Mouse (Mus musculus) hindbrain, postnatal 0 days (tissue): ENCODE measurements at regions not wholly inside any gene's neighbourhood (a gene's known extent, or its start where the extent isn't known, plus 50 kb on each side); places are given as distances from the start of the nearest gene placed in this dataset.

ENCODE experiments used
- ATAC-seq: fragments of 200-750 bp; cut with Nextera tagmentation; 2 replicates; pipeline ENCODE4 v1.8.0; 2017; ENCODE audit warnings: mild to moderate bottlenecking, moderate TSS enrichment, moderate library complexity
- DNase-seq: peaks from one replicate; pipeline ENCODE4 v3.0.0-alpha.2; 2015; ENCODE audit warnings: low spot score
- H3K27ac ChIP-seq: fragments of 300-500 bp; sonication (generic); 2 replicates; pipeline ENCODE4 v1.5.1; 2014; ENCODE audit warnings: mild to moderate bottlenecking
- H3K27me3 ChIP-seq: fragments of 300-500 bp; sonication (generic); 2 replicates; pipeline ENCODE4 v1.6.1; 2014; ENCODE audit warnings: low read length, mixed read lengths; ENCODE audit not compliant: insufficient read depth
- H3K36me3 ChIP-seq: fragments of 300-500 bp; sonication (generic); 2 replicates; pipeline ENCODE4 v1.6.1; 2014; ENCODE audit warnings: low read length, mixed read lengths; ENCODE audit not compliant: insufficient read depth
- H3K4me1 ChIP-seq: fragments of 300-500 bp; sonication (generic); 2 replicates; pipeline ENCODE4 v1.6.1; 2014; ENCODE audit warnings: antibody characterized with exemption, low read length, mixed read lengths; ENCODE audit not compliant: insufficient read depth
- H3K4me2 ChIP-seq: fragments of 300-500 bp; sonication (generic); 2 replicates; pipeline ENCODE4 v1.6.1; 2014; ENCODE audit warnings: low read depth, mild to moderate bottlenecking, low read length, moderate library complexity, mixed read lengths
- H3K4me3 ChIP-seq: fragments of 300-500 bp; sonication (generic); 2 replicates; pipeline ENCODE4 v1.5.1; 2014; ENCODE audit warnings: low read length
- H3K9ac ChIP-seq: fragments of 300-500 bp; sonication (generic); replicated peaks from 2 replicates; pipeline ENCODE4 v1.6.1; 2014; ENCODE audit warnings: mild to moderate bottlenecking, low read length, moderate library complexity, mixed read lengths
- H3K9me3 ChIP-seq: fragments of 300-500 bp; sonication (generic); 2 replicates; pipeline ENCODE4 v1.6.1; 2016; ENCODE audit warnings: low read length, mixed read lengths
- CTCF ChIP-seq: IDR thresholded peaks from 2 replicates; pipeline ENCODE4 v1.5.1; 2016; ENCODE audit warnings: antibody characterized with exemption, control low read depth, low read depth
- WGBS: fragments of 180-500 bp; shearing (Covaris S2); extraction: QIAGEN DNeasy Blood & Tissue Kit; methylation state at CpG from one replicate; pipeline ENCODE4 v1.1.7; 2014; 5-methylcytosine and 5-hydroxymethylcytosine counted together

DNA sequence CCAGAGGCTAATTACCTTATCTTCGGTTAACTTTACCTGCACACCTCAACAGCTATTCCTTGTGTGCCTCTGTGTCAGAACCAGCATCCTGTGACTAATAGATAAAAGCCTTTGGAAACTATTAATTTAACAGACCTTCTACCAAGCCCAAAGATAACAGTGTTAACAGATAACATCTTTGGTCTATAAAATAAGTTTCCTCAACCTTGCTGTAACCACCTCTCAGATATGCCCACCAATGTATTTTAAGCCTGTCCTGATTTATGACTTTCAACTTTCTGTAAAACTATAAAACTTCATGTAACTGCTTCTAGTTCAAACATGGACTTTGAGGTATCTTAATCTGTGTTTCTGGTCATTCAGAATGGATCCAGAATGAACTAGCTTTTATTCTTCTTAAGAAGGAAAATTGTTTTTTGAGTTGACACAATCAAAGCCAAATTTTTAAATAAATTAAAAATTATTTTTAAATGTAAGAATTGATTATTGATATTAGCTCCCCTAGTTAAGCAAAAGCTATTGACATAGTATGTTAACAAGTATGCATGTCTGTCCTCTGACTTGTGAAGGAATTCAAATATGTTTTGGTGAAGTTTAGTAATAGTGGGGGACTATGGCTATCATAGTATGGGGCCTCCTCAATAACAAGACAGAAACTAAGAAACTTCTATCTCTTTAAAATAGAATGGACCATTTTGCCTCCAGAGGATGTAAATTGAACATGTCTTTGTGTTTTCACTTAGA lies 238.7 kb upstream of the Marcks start:
- 0 out of 2 replicates have a peak, but pooled peaks have one; percentile 9 for ATAC-seq
- Histone ChIP-seq H3K9me3 (no peaks in the 10 kb centered on the region), H3K36me3 (no peaks in the 10 kb centered on the region), H3K27me3 (no peaks in the 10 kb centered on the region), H3K4me1 (no peaks in the 10 kb centered on the region), H3K9ac (no peak overlapping the region), H3K27ac (no peak overlapping the region), H3K4me3 (no peak overlapping the region), H3K4me2 (no peak overlapping the region)
- TF ChIP-seq CTCF, result no peak
- no peak for DNase-seq
- 81% methylated on average over 1 of the region's 1 CpGs for WGBS

DNA sequence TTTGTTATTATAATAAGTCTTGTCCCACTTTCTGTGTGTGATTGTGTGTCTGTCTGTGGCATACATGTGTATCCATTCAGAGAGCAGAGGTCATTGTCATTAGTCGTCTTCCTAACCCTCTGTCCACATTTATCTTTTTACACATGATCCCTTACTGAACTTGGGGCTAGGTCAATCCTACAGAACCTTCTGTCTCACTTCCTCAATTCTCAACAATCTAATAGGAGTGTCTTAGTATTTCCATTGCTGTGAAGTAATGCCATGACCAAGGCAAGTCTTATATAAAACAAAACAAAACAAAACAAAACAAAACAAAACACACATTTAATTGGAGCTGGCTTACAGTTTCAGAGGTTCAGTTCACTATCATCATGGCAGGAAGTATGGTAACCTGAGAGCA lies 237.5 kb upstream of the Marcks start:
- WGBS, result 85% methylated on average over 1 of the region's 1 CpGs
- no peaks in the 10 kb centered on the region for H3K9me3 ChIP-seq
- no peaks in the 10 kb centered on the region for H3K36me3 ChIP-seq
- no peak for ATAC-seq
- H3K27ac ChIP-seq, result no peak overlapping the region
- no peak overlapping the region for H3K4me3 ChIP-seq
- no peak overlapping the region for H3K4me2 ChIP-seq
- no peak for DNase-seq
- H3K4me1 ChIP-seq, result no peaks in the 10 kb centered on the region
- TF ChIP-seq CTCF, result no peak
- H3K9ac ChIP-seq, result no peak overlapping the region
- no peaks in the 10 kb centered on the region for H3K27me3 ChIP-seq

DNA sequence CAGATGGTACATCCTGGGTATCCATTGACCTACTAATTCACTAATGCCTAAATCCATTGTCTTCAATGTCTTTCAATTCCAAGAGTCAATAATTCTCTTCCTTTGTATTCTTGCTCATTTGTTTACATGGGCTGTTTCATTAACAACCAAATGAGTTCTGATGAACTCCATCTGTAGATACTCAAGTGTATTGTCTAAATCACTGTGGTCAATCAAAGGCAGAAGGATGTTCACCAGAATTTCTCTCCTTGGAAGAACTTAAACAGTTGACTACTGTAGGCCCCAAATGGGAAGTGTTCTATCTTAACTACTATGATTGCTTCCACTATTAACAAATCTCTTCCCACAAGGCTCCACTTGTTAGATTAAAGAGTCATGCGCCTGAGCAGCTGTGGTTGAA lies 236.9 kb upstream of the Marcks start:
- WGBS, result 94% methylated on average over 1 of the region's 1 CpGs
- Histone ChIP-seq H3K36me3 (no peaks in the 10 kb centered on the region), H3K4me1 (no peaks in the 10 kb centered on the region)

DNA sequence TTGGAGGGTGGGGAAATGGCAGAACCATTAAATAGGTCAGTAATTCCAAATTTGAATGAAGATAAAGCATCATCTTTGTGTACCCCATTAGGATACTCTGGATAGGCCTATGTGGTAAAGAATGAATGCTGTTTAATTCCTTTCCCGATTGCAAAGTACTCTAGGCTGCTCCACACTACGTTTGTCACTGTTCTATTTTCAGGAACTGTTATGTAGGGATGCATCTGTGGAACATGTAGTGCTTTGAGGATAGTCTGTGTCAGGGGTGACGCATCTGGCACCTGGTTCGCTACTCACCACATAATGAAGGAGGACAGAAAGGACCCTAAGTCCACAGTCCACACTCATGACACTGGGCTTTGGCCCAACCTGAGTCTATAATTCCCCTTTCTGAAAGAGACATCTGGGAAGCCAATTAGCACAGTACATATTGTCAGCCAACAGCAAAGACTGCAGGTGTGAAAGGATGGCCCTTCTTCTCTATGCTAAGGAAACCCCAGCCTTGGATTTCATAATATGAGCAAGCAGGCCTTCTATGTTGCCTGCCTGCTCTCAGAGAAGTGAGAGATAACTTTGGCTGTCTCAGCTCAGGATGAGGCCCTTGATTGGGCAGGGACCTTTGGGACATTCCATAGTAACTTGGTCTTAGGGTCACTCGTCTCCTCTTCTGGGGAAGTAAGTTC lies 230.4 kb upstream of the Marcks start:
- 88% methylated on average over 5 of the region's 5 CpGs for WGBS
- no peak for TF ChIP-seq CTCF
- H3K9ac ChIP-seq, result no peak overlapping the region
- ATAC-seq, result no peak
- H3K36me3 ChIP-seq, result no peaks in the 10 kb centered on the region
- no peak overlapping the region for H3K4me2 ChIP-seq
- no peaks in the 10 kb centered on the region for H3K4me1 ChIP-seq
- H3K27ac ChIP-seq, result no peak overlapping the region
- DNase-seq, result no peak
- no peaks in the 10 kb centered on the region for H3K27me3 ChIP-seq
- H3K4me3 ChIP-seq, result no peak overlapping the region
- H3K9me3 ChIP-seq, result no peaks in the 10 kb centered on the region

More for the DNA sequence above, 236.9 kb upstream of the Marcks start:
- Histone ChIP-seq H3K27me3 (no peaks in the 10 kb centered on the region), H3K4me2 (no peak overlapping the region), H3K9me3 (no peaks in the 10 kb centered on the region), H3K4me3 (no peak overlapping the region), H3K9ac (no peak overlapping the region), H3K27ac (no peak overlapping the region)
- TF ChIP-seq CTCF, result no peak
- DNase-seq, result no peak
- ATAC-seq, result no peak

DNA sequence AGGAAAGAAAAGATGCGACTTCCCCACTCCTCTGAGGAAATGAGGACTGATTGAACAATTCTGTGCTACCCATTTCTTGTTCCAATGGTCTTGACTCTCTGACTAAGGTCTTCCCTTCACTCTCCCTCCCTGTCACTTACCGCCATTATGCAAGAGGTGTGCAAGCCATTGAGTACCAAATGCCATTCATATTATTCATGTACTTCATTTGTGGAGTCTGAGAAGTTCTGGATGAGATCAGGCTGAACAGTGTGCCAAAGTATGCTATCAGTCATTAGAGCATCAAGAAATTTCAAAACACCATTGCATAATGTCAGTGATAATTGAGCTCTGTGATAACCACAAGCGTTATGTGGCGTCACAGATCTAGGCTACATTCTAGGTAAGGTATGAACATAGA lies 229.1 kb upstream of the Marcks start:
- no peaks in the 10 kb centered on the region for H3K36me3 ChIP-seq
- no peak overlapping the region for H3K9ac ChIP-seq
- ATAC-seq (no peak), DNase-seq (no peak)
- no peak for TF ChIP-seq CTCF
- WGBS, result 96% methylated on average over 4 of the region's 4 CpGs
- no peaks in the 10 kb centered on the region for H3K27me3 ChIP-seq
- no peak overlapping the region for H3K4me2 ChIP-seq
- no peaks in the 10 kb centered on the region for H3K9me3 ChIP-seq
- H3K27ac ChIP-seq, result no peak overlapping the region
- no peak overlapping the region for H3K4me3 ChIP-seq
- H3K4me1 ChIP-seq, result no peaks in the 10 kb centered on the region

DNA sequence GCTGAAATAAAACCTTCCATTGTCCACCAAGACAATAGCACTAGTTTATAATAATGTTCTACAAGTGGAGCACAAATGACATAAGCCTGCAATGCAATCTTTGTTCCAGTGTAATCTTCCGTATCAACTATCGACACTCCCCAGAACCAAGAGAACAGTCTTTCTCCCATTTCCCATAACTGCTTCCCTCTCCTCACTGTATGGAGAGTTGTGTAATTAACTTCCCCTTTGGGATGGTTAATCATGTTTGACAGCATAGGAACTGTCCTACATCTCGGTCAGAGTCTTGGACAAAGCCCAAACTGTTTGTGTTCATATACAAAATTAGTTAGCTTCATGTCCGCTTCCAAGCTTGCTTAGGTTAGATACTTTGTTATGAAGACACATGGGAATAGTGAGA lies 225.8 kb upstream of the Marcks start:
- Histone ChIP-seq H3K27me3 (no peaks in the 10 kb centered on the region), H3K4me1 (no peaks in the 10 kb centered on the region), H3K36me3 (no peaks in the 10 kb centered on the region), H3K27ac (no peak overlapping the region), H3K4me2 (no peak overlapping the region), H3K9ac (no peak overlapping the region), H3K9me3 (no peaks in the 10 kb centered on the region), H3K4me3 (no peak overlapping the region)
- DNase-seq, result peak; percentile 22
- 46% methylated on average over 4 of the region's 4 CpGs for WGBS
- no peak for ATAC-seq
- no peak for TF ChIP-seq CTCF

DNA sequence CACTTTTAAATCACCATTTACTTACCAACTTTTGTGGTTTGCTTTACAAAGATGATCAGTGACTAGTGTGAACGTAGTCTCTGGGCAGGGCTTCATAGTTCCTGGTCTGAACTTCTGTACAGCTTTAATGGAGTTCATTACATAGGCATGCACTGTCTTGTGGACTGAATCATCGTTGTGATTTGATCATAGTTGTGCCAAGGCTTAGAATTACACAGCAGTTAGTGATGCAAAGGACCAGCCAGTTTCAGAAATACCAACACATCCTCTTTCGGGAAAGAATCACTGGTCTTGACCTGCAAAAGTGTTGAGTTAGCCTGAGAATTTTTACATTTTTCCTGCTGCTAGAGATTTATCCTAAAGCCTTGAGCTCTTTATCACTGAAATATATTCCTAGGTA lies 222.3 kb upstream of the Marcks start:
- H3K4me1 ChIP-seq, result 0 out of 2 replicates have a peak, but pooled peaks cover 5% of the 10 kb centered on the region
- no peak for ATAC-seq
- H3K27me3 ChIP-seq, result no peaks in the 10 kb centered on the region
- H3K27ac ChIP-seq, result no peak overlapping the region
- no peak for TF ChIP-seq CTCF
- WGBS, result 93% methylated on average over 3 of the region's 3 CpGs
- H3K9me3 ChIP-seq, result no peaks in the 10 kb centered on the region
- H3K36me3 ChIP-seq, result no peaks in the 10 kb centered on the region
- no peak overlapping the region for H3K9ac ChIP-seq
- H3K4me2 ChIP-seq, result no peak overlapping the region
- H3K4me3 ChIP-seq, result no peak overlapping the region
- DNase-seq, result no peak
